Mouse (Mus musculus) small intestine, adult 2 months (tissue): ENCODE results near the gene Mcu.

ENCODE experiments used
- CTCF ChIP-seq: fragments of 200-500 bp; IDR thresholded peaks from 2 replicates; pipeline ENCODE4 v1.5.1; 2012; ENCODE audit warnings: low read depth, mild to moderate bottlenecking, control low read depth, inconsistent platforms, low read length, moderate library complexity, mixed read lengths; ENCODE audit not compliant: insufficient replicate concordance, insufficient read length; ENCODE audit errors: extremely low read depth
- POLR2A ChIP-seq: fragments of 200-500 bp; IDR thresholded peaks from 2 replicates; pipeline ENCODE4 v1.6.1; 2012; ENCODE audit warnings: low read depth, mild to moderate bottlenecking, control low read depth, inconsistent platforms, low read length, moderate library complexity

DNA sequence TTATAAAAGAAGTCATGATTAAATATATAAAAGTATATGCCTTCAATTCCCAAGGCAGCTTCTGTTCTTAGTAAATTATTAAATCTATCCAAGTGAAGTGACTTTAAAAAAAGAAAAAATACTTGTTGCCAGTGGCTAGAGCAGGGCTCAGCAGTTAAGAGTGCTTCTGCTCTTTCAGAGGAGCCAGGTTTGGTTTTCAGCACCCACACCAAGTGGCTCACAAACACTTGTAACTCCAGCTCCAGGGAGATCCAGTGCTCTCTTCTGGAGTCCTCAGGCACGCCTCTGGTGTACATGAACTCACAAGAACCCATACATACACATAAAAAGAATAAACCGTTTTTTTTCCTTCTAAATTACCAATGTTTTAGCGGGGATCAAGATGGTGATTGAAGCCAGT is 116.3 kb downstream of the Mcu start:
- TF ChIP-seq CTCF (no peak), POLR2A (no peak)
